Mouse (Mus musculus) midbrain, embryonic 16.5 days (tissue): ENCODE measurements around the gene Acsbg1. TPM values are rescaled to one million over a fixed set of nuclear protein-coding genes. Genes with fewer than 3 reads are reported as not detected.
A peak's percentile ranks its signal among the peaks of the same experiment; 100 is the strongest.
"Not testable (repeated sequence)": the region's sequence is repeated elsewhere in the genome, so short reads cannot be mapped to it uniquely, and the experiment has no call there.

Source experiments
- ATAC-seq: fragments of 200-750 bp; cut with Nextera tagmentation; 2 replicates; pipeline ENCODE4 v1.8.0; 2017; ENCODE audit warnings: moderate TSS enrichment
- H3K27ac ChIP-seq: fragments of 300-500 bp; sonication (generic); 2 replicates; pipeline ENCODE4 v1.5.1; 2014; ENCODE audit warnings: mild to moderate bottlenecking, low read length, mixed read lengths
- H3K27me3 ChIP-seq: fragments of 300-500 bp; sonication (generic); 2 replicates; pipeline ENCODE4 v1.6.1; 2014; ENCODE audit warnings: low read depth, low read length, mixed read lengths; ENCODE audit not compliant: control insufficient read depth, insufficient read depth
- H3K36me3 ChIP-seq: fragments of 300-500 bp; sonication (generic); 2 replicates; pipeline ENCODE4 v1.6.1; 2014; ENCODE audit warnings: mild to moderate bottlenecking, low read length, moderate library complexity, mixed read lengths; ENCODE audit not compliant: control insufficient read depth, insufficient read depth
- H3K4me1 ChIP-seq: fragments of 300-500 bp; sonication (generic); 2 replicates; pipeline ENCODE4 v1.6.1; 2014; ENCODE audit warnings: mild to moderate bottlenecking, low read length, mixed read lengths; ENCODE audit not compliant: control insufficient read depth, insufficient read depth
- H3K4me2 ChIP-seq: fragments of 300-500 bp; sonication (generic); 2 replicates; pipeline ENCODE4 v1.6.1; 2014; ENCODE audit warnings: mild to moderate bottlenecking, low read length, mixed read lengths
- H3K4me3 ChIP-seq: fragments of 300-500 bp; sonication (generic); 2 replicates; pipeline ENCODE4 v1.5.1; 2014; ENCODE audit warnings: low read depth, mild to moderate bottlenecking, low read length, moderate library complexity, mixed read lengths
- H3K9ac ChIP-seq: fragments of 300-500 bp; sonication (generic); 2 replicates; pipeline ENCODE4 v1.6.1; 2014; ENCODE audit warnings: low read depth, low read length, mixed read lengths
- H3K9me3 ChIP-seq: fragments of 300-500 bp; sonication (generic); replicated peaks from 2 replicates; pipeline ENCODE4 v1.6.1; 2014; ENCODE audit warnings: mild to moderate bottlenecking, low read length, mixed read lengths; ENCODE audit not compliant: control insufficient read depth, poor library complexity, severe bottlenecking
- WGBS: fragments of 180-500 bp; shearing (Covaris S2); extraction: QIAGEN DNeasy Blood & Tissue Kit; methylation state at CpG from one replicate; pipeline ENCODE4 v1.1.7; 2014; 5-methylcytosine and 5-hydroxymethylcytosine counted together
- polyA plus RNA-seq: library from polyadenylated mRNA; unstranded; fragments of >200 nt; fragmentation: Nextera tagmentation; extraction: Ambion mirVana; gene quantifications from 2 replicates; pipeline ENCODE4 v1.2.1, GENCODE M21; 2015

Gene Acsbg1
- polyA plus RNA-seq, 1 experiment from 2014 or later, result 33.4 TPM

DNA sequence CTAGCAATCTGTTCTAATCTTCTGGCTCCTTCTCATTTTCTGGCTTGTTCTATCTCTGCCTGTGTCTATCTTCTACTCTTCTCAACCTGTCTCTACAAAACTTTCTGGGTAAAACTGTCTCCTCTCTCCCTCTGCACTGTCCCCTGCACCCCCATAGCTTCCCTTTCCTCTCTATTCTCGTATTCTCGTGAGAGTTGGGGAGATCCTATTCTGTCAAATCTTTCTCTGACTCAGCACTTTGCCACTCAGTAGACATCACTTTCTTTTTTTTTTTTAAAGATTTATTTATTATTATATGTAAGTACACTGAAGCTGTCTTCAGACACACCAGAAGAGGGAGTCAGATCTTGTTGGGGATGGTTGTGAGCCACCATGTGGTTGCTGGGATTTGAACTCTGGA is 77.5 kb downstream of the Acsbg1 start:
- H3K4me1 ChIP-seq, result peaks cover 17% of the 10 kb centered on the region
- H3K4me3 ChIP-seq, H3K36me3 ChIP-seq, H3K27ac ChIP-seq, H3K9ac ChIP-seq, ATAC-seq, H3K27me3 ChIP-seq, H3K4me2 ChIP-seq, H3K9me3 ChIP-seq: not testable (repeated sequence)
- 90% methylated on average over 2 of the region's 2 CpGs for WGBS

DNA sequence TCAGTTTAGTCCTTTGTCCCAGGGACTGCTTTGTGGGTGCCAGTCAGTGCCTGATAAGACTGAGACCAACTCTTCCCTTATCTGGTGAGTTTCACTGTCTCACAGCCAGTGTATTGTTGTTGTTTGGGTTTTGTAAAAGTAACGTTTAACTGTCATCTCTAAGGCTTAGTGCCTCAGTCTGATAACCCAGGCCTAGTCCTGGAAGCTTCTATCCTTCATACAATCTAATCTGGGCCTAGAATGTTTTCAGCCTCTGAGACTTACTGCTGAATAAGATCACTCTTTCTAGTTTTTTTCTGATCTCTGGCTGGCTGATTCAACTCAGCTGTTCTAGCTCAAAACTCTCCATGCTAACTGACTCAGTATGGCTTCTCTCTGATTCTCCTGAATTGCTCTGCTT is 78.0 kb downstream of the Acsbg1 start:
- no peak overlapping the region for H3K9ac ChIP-seq
- ATAC-seq, result no peak
- no peaks in the 10 kb centered on the region for H3K36me3 ChIP-seq
- H3K4me2 ChIP-seq, result no peak overlapping the region
- H3K4me1 ChIP-seq, result peaks cover 17% of the 10 kb centered on the region
- H3K9me3 ChIP-seq, result no peaks in the 10 kb centered on the region; the same call in 1 of the 2 replicates
- 87% methylated on average over 1 of the region's 1 CpGs for WGBS
- H3K27ac ChIP-seq, result no peak overlapping the region
- H3K27me3 ChIP-seq, result no peaks in the 10 kb centered on the region
- no peak overlapping the region for H3K4me3 ChIP-seq

DNA sequence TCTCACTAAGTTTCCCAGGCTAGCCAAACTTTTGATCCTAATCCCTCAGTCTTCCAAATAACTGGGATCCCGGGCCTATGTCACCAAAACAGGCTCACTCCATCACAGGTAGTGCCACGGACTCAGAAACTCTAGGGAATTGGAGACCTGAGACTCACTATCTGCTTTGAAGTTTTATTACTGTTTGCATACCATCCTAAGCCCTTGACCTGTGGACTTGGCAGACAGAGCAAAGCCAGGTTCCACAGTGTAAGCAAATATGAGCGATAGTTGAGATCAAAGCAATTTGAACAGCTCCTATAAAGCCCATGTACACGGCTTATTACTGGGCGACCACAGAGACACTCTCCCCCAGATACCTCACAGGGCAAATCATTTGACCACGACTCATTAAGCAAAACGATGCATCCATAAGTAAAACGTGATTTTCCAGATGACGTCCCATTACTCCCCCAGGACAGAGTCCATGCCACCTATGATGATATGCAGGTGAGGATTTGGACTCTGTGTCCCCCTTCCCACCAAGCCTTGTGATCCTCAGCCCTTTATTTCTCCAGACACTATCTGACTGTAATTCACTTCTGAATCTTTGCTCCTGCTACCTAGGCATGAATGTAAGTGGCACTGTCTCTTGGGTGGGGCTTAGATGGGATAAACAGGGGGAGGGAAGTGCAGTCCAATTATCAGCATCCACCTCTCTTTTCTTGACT is 90.4 kb downstream of the Acsbg1 start:
- no peak for ATAC-seq
- H3K9ac ChIP-seq, result no peak overlapping the region
- H3K27me3 ChIP-seq, result no peaks in the 10 kb centered on the region
- WGBS, result 84% methylated on average over 9 of the region's 9 CpGs
- H3K27ac ChIP-seq, result no peak overlapping the region
- no peaks in the 10 kb centered on the region for H3K9me3 ChIP-seq
- H3K4me2 ChIP-seq, result no peak overlapping the region
- H3K4me3 ChIP-seq, result no peak overlapping the region
- H3K36me3 ChIP-seq, result no peaks in the 10 kb centered on the region
- no peaks in the 10 kb centered on the region for H3K4me1 ChIP-seq

DNA sequence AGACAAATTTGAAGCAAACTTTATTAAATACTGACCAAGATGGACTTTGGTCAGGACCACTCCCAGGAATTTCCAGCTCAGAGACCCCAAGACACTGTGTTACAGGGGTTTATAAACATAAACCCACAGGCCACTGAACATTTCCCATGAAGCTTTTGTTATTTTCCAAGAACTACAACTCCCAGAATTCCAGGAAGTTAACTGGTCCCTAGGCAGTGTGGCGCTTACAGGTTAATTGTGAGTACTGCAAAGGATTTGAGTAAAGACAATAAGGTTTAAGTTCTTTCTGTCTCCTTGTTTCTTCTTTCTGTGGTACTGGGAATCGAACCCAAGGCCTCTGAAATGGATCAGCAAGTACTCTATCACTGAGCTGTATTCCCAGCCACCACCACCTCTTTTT is 92.9 kb downstream of the Acsbg1 start:
- Histone ChIP-seq H3K9ac (no peak overlapping the region), H3K36me3 (no peaks in the 10 kb centered on the region), H3K4me3 (no peak overlapping the region), H3K27ac (no peak overlapping the region), H3K9me3 (no peaks in the 10 kb centered on the region), H3K4me2 (no peak overlapping the region), H3K27me3 (no peaks in the 10 kb centered on the region), H3K4me1 (no peaks in the 10 kb centered on the region)
- WGBS, result 36% methylated on average over 2 of the region's 2 CpGs
- ATAC-seq, result no peak

DNA sequence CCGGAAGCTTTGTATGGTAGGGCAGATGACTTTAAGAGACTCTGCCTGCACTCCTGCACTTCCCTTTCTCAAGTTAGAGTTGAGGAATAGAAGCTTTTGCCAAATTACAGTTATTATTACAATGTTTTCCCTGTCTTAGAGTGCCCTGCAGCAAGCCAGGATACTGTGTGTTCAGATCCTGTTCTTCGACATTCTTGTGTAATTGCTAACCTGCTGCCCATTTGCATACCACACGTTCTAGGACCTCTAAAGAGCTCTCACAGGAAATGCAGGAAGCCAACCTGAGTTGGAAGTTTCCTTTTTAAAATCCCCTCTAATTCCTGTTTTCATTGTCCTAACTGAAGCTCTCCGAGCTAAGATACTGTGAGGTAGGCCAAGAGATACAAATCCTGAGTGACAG is 94.7 kb downstream of the Acsbg1 start:
- no peak for ATAC-seq
- Histone ChIP-seq H3K36me3 (no peaks in the 10 kb centered on the region), H3K9ac (no peak overlapping the region), H3K4me3 (no peak overlapping the region), H3K4me2 (no peak overlapping the region), H3K27me3 (no peaks in the 10 kb centered on the region), H3K27ac (no peak overlapping the region), H3K9me3 (no peaks in the 10 kb centered on the region), H3K4me1 (no peaks in the 10 kb centered on the region)
- WGBS, result 60% methylated on average over 4 of the region's 4 CpGs

DNA sequence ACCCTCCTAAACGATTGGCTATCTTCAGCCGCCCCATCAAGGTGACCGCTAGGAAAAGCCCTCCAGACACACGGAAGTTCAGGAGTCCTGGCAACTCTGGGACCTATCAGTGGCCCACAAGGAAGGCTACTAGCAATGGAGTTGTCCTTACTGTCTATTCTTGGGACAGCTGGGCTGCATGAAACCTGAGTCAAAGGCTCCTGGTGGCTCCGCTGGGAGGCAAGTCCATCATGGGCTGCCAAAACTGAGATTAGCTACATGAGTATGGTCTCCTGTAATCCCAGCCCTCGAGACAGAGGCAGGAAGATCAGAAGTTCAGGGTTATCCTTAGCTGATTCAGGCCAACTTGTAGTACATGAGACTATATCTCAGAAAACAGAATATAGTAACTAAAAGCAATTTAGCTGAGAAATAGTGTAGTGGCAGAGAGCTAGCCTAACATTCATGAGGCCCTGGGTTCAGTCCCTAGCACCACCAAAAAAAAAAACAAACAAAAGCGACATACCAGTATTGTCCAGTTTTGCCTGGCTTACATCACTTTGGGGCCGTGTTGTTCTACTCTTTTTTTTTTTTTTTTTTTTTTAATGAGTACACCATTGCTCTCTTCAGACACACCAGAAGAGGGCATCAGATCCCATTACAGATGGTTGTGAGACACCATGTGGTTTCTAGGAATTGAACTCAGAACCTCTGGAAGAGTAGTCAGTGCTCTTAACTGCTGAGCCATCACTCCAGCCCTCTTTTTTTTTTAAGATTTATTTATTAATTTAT is 100.7 kb downstream of the Acsbg1 start:
- H3K36me3 ChIP-seq, result no peaks in the 10 kb centered on the region
- H3K9ac ChIP-seq, result no peak overlapping the region
- no peak overlapping the region for H3K4me3 ChIP-seq
- H3K27ac ChIP-seq, result no peak overlapping the region
- WGBS, result 91% methylated on average over 8 of the region's 8 CpGs
- no peak overlapping the region; the same call in 1 of the 2 replicates for H3K4me2 ChIP-seq
- H3K27me3 ChIP-seq, result no peaks in the 10 kb centered on the region
- no peak for ATAC-seq
- peaks cover 6% of the 10 kb centered on the region; the same call in 1 of the 2 replicates for H3K4me1 ChIP-seq
- H3K9me3 ChIP-seq, result no peaks in the 10 kb centered on the region

DNA sequence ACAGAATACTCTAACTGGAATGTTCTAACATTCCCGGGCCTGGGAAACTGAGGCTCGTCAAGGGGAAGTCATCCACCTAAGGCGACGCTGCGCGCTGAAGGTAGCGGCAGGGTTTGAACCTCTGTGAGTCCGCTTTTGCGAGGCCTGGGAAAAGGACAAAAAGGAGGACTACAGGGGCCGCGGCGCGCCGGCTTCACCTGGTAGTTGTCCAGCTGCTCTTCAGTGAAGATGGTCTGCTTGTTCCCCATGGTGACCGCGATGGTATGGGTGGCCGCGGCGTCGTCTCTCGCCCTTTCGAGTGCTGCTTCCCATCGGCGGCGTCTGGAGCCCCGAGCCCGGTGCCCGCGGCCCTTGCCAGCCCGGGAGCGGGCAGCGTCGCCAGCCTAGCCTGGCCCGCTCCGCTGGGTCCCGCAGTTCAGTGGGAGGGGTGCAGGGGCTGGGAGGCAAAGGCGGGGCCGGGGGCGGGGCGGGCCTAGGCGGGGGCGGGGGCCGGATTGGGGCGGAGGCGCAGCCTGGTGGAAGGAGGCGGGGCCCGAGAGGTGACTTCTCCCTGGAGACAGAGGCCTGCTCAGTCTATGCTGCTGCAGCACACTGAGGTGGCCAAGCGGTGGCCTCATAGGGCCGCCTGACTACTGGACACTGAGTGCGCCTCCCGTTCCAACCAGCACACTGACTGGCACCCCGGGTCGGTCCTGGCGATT is 101.7 kb downstream of the Acsbg1 start, which contains the start of gene Cib2:
Gene Cib2, minus strand, starts transcription at position 448 of the 701 bp plus-strand sequence.
- H3K4me1 ChIP-seq, result peaks cover 6% of the 10 kb centered on the region; the same call in 1 of the 2 replicates
- H3K27me3 ChIP-seq, result no peaks in the 10 kb centered on the region
- no peaks in the 10 kb centered on the region for H3K36me3 ChIP-seq
- no peaks in the 10 kb centered on the region for H3K9me3 ChIP-seq
- peak within 1 kb of the TSS; percentile 81 for H3K9ac ChIP-seq
- ATAC-seq, result peak; percentile 96
- H3K27ac ChIP-seq, result no peak within 1 kb of the TSS
- H3K4me2 ChIP-seq, result peak within 1 kb of the TSS; percentile 80
- H3K4me3 ChIP-seq, result peak within 1 kb of the TSS; percentile 64
- under 1% methylated on average over 40 of the region's 54 CpGs for WGBS

DNA sequence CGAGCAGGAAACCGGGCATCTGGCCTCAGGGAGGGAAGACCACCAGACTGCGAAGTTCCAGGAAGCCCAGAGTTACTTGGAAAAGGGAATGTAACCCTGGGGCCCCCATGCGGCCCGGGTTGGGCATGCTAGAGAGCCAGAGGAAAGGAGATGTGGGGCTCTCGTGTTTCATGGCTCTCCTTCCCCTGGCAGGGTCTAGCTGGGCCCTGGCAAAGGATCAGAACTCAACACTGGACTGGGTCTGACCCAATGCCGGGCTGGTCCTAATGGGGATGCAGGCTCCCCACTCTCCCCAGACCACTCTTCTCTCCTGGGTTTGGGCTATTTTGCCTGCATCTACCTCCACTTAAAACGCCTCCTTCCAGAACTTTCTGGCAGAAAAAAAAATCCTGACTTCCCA is 102.9 kb downstream of the Acsbg1 start:
- Histone ChIP-seq H3K36me3 (no peaks in the 10 kb centered on the region), H3K27me3 (no peaks in the 10 kb centered on the region), H3K9ac (no peak overlapping the region), H3K9me3 (no peaks in the 10 kb centered on the region), H3K4me2 (no peak overlapping the region; the same call in 1 of the 2 replicates), H3K4me1 (peaks cover 6% of the 10 kb centered on the region; the same call in 1 of the 2 replicates), H3K27ac (no peak overlapping the region), H3K4me3 (no peak overlapping the region)
- ATAC-seq, result no peak
- WGBS, result 91% methylated on average over 8 of the region's 8 CpGs
